Mouse (Mus musculus) lung, adult 2 months (tissue): Measurements from ENCODE around the gene Olfr120. TPM values are rescaled to one million over a fixed set of nuclear protein-coding genes. Genes with fewer than 3 reads are reported as not detected.
"Not testable (repeated sequence)": the region's sequence is repeated elsewhere in the genome, so short reads cannot be mapped to it uniquely, and the experiment has no call there.

Source experiments
- DNase-seq: peaks from one replicate; pipeline ENCODE4 v3.0.0; 2022
- H3K4me1 ChIP-seq: fragments of 200-500 bp; 2 replicates; pipeline ENCODE4 v1.6.1; 2011; ENCODE audit warnings: low read length; ENCODE audit not compliant: control insufficient read depth, insufficient read depth
- H3K4me3 ChIP-seq: fragments of 200-500 bp; replicated peaks from 2 replicates; pipeline ENCODE3; 2011; ENCODE audit warnings: low read depth, mild to moderate bottlenecking, control low read depth, low read length; ENCODE audit errors: extremely low read depth
- CTCF ChIP-seq: fragments of 200-500 bp; IDR thresholded peaks from 2 replicates; pipeline ENCODE4 v1.5.1; 2011; ENCODE audit warnings: mild to moderate bottlenecking, low read length, control low read depth; ENCODE audit not compliant: insufficient read depth
- POLR2A ChIP-seq: fragments of 200-500 bp; IDR thresholded peaks from 2 replicates; pipeline ENCODE4 v1.6.1; 2011; ENCODE audit warnings: low read depth, mild to moderate bottlenecking, control low read depth, low read length, borderline replicate concordance; ENCODE audit errors: extremely low read depth
- WGBS: fragments of 180-500 bp; shearing (Covaris S2); methylation state at CpG from one replicate; pipeline ENCODE4 v1.1.7; 2018; 5-methylcytosine and 5-hydroxymethylcytosine counted together
- polyA plus RNA-seq: library from polyadenylated mRNA; depleted of rRNA; stranded (reverse); fragments of >200 nt; gene quantifications from 2 replicates; pipeline ENCODE4 v1.2.3, GENCODE M21; 2012; rRNA removed

The Olfr120 gene
- not detected in 2 replicates for polyA plus RNA-seq

DNA sequence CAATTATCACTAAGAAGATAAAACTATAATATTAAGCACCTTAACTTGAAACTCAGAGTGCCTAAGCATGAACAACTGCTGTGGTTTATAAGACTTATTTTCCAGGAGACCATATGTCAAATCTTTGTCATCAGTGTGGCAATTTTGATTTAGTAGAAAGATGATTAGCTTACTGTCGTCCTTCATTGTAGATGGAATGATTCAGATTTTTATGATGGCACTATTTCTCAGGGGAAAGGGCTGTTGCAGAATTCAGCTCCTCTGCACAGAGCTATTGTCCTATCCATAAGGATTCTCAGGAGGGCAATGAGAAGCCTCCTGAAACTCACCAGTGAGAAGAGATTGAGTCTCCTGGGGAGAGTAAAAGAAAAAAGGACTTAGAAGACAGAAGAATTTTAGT is at the start of gene Olfr120:
Gene Olfr120 (plus strand): TSS at position 301 of the 400 bp plus-strand sequence.
- no peak within 1 kb of the TSS for H3K4me3 ChIP-seq
- WGBS = 64% methylated on average over 1 of the region's 1 CpGs
- TF ChIP-seq CTCF (no peak), POLR2A (no peak)

GRCm38 (mm10) chr17:37696264-37696663 is 25.3 kb upstream of the Olfr120 start, which contains the start of gene Olfr119:
TSS of gene Olfr119 (plus strand) at chr17:37696564.
- H3K4me1 ChIP-seq, DNase-seq, H3K4me3 ChIP-seq: not testable (repeated sequence)
- 42% methylated on average over 1 of the region's 1 CpGs for WGBS

More for the DNA sequence above, at the start of gene Olfr120:
- H3K4me1 ChIP-seq = no peaks in the 10 kb centered on the region
- no peak for DNase-seq

GRCm38 (mm10) chr17:37738070-37738469 is 16.5 kb downstream of the Olfr120 start:
- Histone ChIP-seq H3K4me1 (no peaks in the 10 kb centered on the region), H3K4me3 (no peak overlapping the region)
- WGBS = 52% methylated on average over 7 of the region's 7 CpGs
- DNase-seq = no peak
- TF ChIP-seq CTCF (no peak), POLR2A (no peak)

DNA sequence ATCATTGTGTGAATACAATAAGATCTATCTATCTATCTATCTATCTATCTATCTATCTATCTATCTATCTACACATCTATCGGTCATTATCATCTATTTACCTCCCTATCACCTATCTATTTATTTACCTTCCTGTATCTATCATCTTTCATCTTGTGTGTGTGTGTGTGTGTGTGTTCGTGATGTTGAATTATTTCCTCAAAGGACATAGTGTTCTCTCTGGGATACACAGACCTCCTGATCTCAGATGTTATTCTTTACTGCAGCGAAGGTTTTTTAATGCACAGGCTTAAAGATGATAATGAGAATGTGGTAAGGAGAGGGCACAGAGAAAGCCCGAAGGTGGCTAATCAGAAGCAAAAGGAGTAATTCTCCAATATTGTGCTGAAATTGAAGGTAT is 46.7 kb downstream of the Olfr120 start, which contains the start of gene Olfr122:
Gene Olfr122 (plus strand): TSS at position 301 of the 400 bp plus-strand sequence.
- TF ChIP-seq CTCF = no peak
- TF ChIP-seq POLR2A = no peak
- no peak for DNase-seq
- WGBS = 69% methylated on average over 4 of the region's 4 CpGs

More for the DNA sequence above, 46.7 kb downstream of the Olfr120 start, which contains the start of gene Olfr122:
- Histone ChIP-seq H3K4me1 (no peaks in the 10 kb centered on the region), H3K4me3 (no peak within 1 kb of the TSS)

Other genes starting within 250 kb of the Olfr120 start
- gene H2-M2, start 238.3 kb upstream of the Olfr120 start, polyA plus RNA-seq = 0.28 and 0.63 TPM in 2 replicates
- 0.07 TPM in 1 of 2 replicates, not detected in the other for gene Olfr110, start 229.3 kb upstream of the Olfr120 start, polyA plus RNA-seq
- 0.07 and 0.21 TPM in 2 replicates for gene Olfr111, start 213.8 kb upstream of the Olfr120 start, polyA plus RNA-seq
- gene Olfr112, start 152.4 kb upstream of the Olfr120 start, polyA plus RNA-seq = not detected in 2 replicates
- not detected in 2 replicates for gene Olfr113, start 144.1 kb upstream of the Olfr120 start, polyA plus RNA-seq
- gene Olfr114, start 129.1 kb upstream of the Olfr120 start, polyA plus RNA-seq = not detected in 2 replicates
- gene Olfr115, start 94.7 kb upstream of the Olfr120 start, polyA plus RNA-seq = not detected in 2 replicates
- gene Olfr116, start 94.6 kb upstream of the Olfr120 start, polyA plus RNA-seq = not detected in 2 replicates
- gene Olfr117, start 58.0 kb upstream of the Olfr120 start, polyA plus RNA-seq = not detected in 2 replicates
- gene Olfr118, start 54.8 kb upstream of the Olfr120 start, polyA plus RNA-seq = not detected in 2 replicates
- not detected in 2 replicates for gene Olfr119, start 25.2 kb upstream of the Olfr120 start, polyA plus RNA-seq
- gene Olfr121, start 27.0 kb downstream of the Olfr120 start, polyA plus RNA-seq = not detected in 2 replicates
- not detected in 2 replicates for gene Olfr122, start 46.8 kb downstream of the Olfr120 start, polyA plus RNA-seq
- gene Olfr123, start 71.7 kb downstream of the Olfr120 start, polyA plus RNA-seq = not detected in 2 replicates
- gene Olfr124, start 78.1 kb downstream of the Olfr120 start, polyA plus RNA-seq = not detected in 2 replicates
- gene Olfr125, start 111.1 kb downstream of the Olfr120 start, polyA plus RNA-seq = not detected in 2 replicates
- not detected in 2 replicates for gene Olfr126, start 125.7 kb downstream of the Olfr120 start, polyA plus RNA-seq
- not detected in 2 replicates for gene Olfr127, start 178.6 kb downstream of the Olfr120 start, polyA plus RNA-seq
- not detected in 2 replicates for gene Olfr128, start 198.7 kb downstream of the Olfr120 start, polyA plus RNA-seq
- not detected in 2 replicates for gene Olfr761, start 231.3 kb downstream of the Olfr120 start, polyA plus RNA-seq